Mouse (Mus musculus): ENCODE data around the gene Hnrnpu. TPM values are rescaled to one million over a fixed set of nuclear protein-coding genes. Genes with fewer than 3 reads are reported as not detected.
"Not testable (repeated sequence)": the region's sequence is repeated elsewhere in the genome, so short reads cannot be mapped to it uniquely, and the experiment has no call there.

The Hnrnpu gene
- total and polyA plus RNA-seq, 2 experiments from 2014 or later, result 161 to 177 TPM

DNA sequence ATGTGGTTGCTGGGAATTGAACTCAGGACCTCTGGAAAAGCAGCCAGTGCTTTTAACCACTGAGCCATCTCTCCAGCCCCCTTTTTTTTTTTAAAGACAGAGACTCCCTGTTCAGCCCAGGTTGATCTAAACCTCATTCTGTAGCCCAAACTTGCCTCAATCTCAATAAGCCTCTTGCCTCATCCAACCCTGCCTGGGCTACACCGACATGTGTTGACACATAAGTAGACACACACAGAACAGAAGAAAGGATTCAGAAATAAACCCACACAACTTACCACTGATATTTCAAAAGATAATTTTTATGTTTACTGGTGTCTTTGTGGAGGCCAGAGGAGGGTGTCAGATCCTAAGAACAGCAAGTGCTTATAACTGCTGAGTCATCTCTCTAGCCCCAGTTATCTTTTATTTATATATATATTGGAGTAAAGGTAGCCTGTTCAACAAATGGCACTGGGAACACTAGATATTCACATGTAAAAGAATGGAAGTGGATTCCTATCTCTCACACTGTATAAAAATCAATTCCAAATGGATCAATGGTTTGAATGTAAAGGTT, 24.5 kb downstream of the Hnrnpu start:
- 97% methylated on average over 1 of the region's 1 CpGs for WGBS
- ATAC-seq (ENCODE audit: low FRiP score) (no peak), DNase-seq (ENCODE audit: low spot score) (no peak)
- Histone ChIP-seq H3K9ac (replicated peaks; ENCODE audit: low read length, poor library complexity, severe bottlenecking) (no peak overlapping the region), H3K4me2 (ENCODE audit: low read depth, low read length, poor library complexity, severe bottlenecking) (no peak overlapping the region), H3K9me3 (ENCODE audit: low read length) (no peaks in the 10 kb centered on the region), H3K36me3 (ENCODE audit: insufficient read depth, low read length) (no peaks in the 10 kb centered on the region), H3K27me3 (ENCODE audit: insufficient read depth, low read length) (no peaks in the 10 kb centered on the region), H3K4me1 (ENCODE audit: insufficient read depth, low read length) (peaks cover 4% of the 10 kb centered on the region; the same call in 1 of the 2 replicates), H3K4me3 (ENCODE audit: low read depth, low read length) (no peak overlapping the region), H3K27ac (ENCODE audit: low read depth, low read length) (no peak overlapping the region)
- no peak for TF ChIP-seq CTCF (IDR thresholded peaks at IDR 0.05)

DNA sequence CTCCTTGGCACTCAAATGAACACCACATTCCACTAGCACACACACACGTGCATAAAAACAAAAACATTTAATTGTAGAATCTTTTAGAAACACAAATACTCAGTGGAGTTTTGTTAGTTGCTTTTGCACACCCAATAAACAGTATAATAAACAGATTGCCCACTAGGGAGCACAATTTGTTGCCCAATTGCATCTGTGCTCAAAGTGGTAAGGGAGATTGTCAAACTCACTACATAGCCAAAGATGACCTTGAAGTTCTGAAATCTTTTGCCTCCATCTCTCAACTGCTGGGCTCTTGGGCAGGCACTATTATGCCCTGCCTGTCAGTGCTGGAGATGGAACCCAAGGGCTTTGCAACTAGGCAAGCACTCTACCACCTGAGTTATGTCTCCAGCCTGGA, 27.5 kb downstream of the Hnrnpu start:
- ATAC-seq (ENCODE audit: low FRiP score), result no peak
- no peaks in the 10 kb centered on the region for H3K9me3 ChIP-seq (ENCODE audit: low read length)

DNA sequence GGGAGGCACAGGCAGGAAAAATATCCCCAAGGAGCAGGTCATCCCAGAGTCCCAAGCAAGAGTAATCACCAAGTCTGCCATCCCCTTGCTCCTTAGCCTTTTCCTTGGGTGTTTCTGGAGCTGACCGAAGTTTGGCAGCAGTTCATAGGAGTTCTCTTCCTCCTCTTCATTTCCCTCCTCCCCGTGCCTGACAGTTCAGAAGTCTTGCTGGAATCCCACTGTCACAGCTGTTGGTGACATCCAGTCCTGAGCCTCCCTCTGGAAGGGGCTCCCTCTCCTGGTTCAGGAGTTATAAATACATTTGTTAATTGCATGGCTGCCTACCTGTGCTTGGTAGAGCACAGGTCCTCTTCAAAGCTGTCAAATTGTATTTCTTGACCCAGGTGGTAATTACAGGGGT, 28.1 kb downstream of the Hnrnpu start:
- H3K27me3 ChIP-seq (ENCODE audit: insufficient read depth, low read length), result no peaks in the 10 kb centered on the region
- no peaks in the 10 kb centered on the region for H3K36me3 ChIP-seq (ENCODE audit: insufficient read depth, low read length)
- no peak overlapping the region for H3K9ac ChIP-seq (replicated peaks; ENCODE audit: low read length, poor library complexity, severe bottlenecking)
- WGBS, result 73% methylated on average over 2 of the region's 2 CpGs
- no peaks in the 10 kb centered on the region for H3K4me1 ChIP-seq (ENCODE audit: insufficient read depth, low read length)
- 0 out of 2 replicates have a peak, but pooled peaks have one; percentile 2 for TF ChIP-seq CTCF (IDR thresholded peaks at IDR 0.05)
- H3K4me3 ChIP-seq (ENCODE audit: low read depth, low read length), result no peak overlapping the region
- H3K9me3 ChIP-seq (ENCODE audit: low read length), result no peaks in the 10 kb centered on the region
- H3K4me2 ChIP-seq (ENCODE audit: low read depth, low read length, poor library complexity, severe bottlenecking), result no peak overlapping the region
- no peak overlapping the region for H3K27ac ChIP-seq (ENCODE audit: low read depth, low read length)
- ATAC-seq (ENCODE audit: low FRiP score) (no peak), DNase-seq (ENCODE audit: low spot score) (no peak)

More for the DNA sequence above, 27.5 kb downstream of the Hnrnpu start:
- 73% methylated on average over 1 of the region's 1 CpGs for WGBS
- Histone ChIP-seq H3K4me3 (ENCODE audit: low read depth, low read length) (no peak overlapping the region), H3K27me3 (ENCODE audit: insufficient read depth, low read length) (no peaks in the 10 kb centered on the region), H3K4me2 (ENCODE audit: low read depth, low read length, poor library complexity, severe bottlenecking) (no peak overlapping the region), H3K9ac (replicated peaks; ENCODE audit: low read length, poor library complexity, severe bottlenecking) (no peak overlapping the region), H3K27ac (ENCODE audit: low read depth, low read length) (no peak overlapping the region), H3K36me3 (ENCODE audit: insufficient read depth, low read length) (no peaks in the 10 kb centered on the region), H3K4me1 (ENCODE audit: insufficient read depth, low read length) (no peaks in the 10 kb centered on the region)
- DNase-seq (ENCODE audit: low spot score), result no peak
- TF ChIP-seq CTCF (IDR thresholded peaks at IDR 0.05), result no peak; the same call in 1 of the 2 replicates

DNA sequence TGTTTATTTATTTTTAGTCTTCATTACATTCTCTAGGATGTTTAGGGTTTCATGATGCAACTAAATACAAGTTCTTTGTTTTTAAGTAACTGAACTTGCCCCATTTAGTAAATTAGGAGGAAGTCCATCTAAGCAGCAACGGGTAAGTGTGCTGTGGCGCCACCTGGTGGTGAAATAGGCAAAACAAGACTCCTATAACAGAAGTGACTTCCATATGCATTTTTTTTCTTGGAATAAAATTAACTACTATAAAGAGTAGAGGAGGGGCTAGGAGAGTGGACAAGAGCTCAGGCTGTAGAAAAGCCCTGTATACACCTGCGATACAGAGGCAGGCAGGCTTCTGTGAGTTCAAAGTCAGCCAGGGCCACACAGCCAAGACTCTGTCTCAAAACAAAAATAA, 34.2 kb downstream of the Hnrnpu start:
- Histone ChIP-seq H3K4me3 (ENCODE audit: low read depth, low read length) (no peak overlapping the region), H3K9ac (replicated peaks; ENCODE audit: low read length, poor library complexity, severe bottlenecking) (no peak overlapping the region), H3K4me2 (ENCODE audit: low read depth, low read length, poor library complexity, severe bottlenecking) (no peak overlapping the region), H3K27ac (ENCODE audit: low read depth, low read length) (no peak overlapping the region), H3K4me1 (ENCODE audit: insufficient read depth, low read length) (no peaks in the 10 kb centered on the region), H3K9me3 (ENCODE audit: low read length) (no peaks in the 10 kb centered on the region), H3K27me3 (ENCODE audit: insufficient read depth, low read length) (no peaks in the 10 kb centered on the region), H3K36me3 (ENCODE audit: insufficient read depth, low read length) (no peaks in the 10 kb centered on the region)
- ATAC-seq (ENCODE audit: low FRiP score), result no peak
- DNase-seq (ENCODE audit: low spot score), result peak; percentile 79
- TF ChIP-seq CTCF (IDR thresholded peaks at IDR 0.05), result peak; percentile 82
- 24% methylated on average over 3 of the region's 3 CpGs for WGBS

DNA sequence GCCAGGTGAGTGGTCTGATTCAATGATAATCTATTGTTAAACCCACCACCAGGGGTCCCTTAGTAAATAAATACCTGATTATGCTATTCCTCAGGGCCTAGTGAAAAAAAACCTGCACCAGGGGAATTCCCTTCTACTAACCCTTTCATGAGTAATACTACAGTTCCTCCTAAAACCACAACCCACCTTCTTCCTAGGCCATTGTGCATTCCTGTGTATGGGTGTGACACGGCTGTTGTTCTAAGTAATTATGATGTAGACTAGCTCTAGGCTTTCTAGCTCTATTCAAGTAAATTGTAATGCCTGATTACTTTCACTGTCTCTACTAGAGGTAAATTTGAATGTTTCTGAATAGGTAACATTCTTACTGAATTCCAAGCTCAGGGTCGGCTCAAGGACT, 36.3 kb downstream of the Hnrnpu start:
- not testable (repeated sequence) for H3K36me3 ChIP-seq (ENCODE audit: insufficient read depth, low read length); H3K4me1 ChIP-seq (ENCODE audit: insufficient read depth, low read length); H3K4me2 ChIP-seq (ENCODE audit: low read depth, low read length, poor library complexity, severe bottlenecking); H3K9ac ChIP-seq (replicated peaks; ENCODE audit: low read length, poor library complexity, severe bottlenecking); H3K9me3 ChIP-seq (ENCODE audit: low read length); ATAC-seq (ENCODE audit: low FRiP score); H3K4me3 ChIP-seq (ENCODE audit: low read depth, low read length); DNase-seq (ENCODE audit: low spot score); H3K27ac ChIP-seq (ENCODE audit: low read depth, low read length); H3K27me3 ChIP-seq (ENCODE audit: insufficient read depth, low read length)
- WGBS, result 92% methylated on average over 2 of the region's 2 CpGs

DNA sequence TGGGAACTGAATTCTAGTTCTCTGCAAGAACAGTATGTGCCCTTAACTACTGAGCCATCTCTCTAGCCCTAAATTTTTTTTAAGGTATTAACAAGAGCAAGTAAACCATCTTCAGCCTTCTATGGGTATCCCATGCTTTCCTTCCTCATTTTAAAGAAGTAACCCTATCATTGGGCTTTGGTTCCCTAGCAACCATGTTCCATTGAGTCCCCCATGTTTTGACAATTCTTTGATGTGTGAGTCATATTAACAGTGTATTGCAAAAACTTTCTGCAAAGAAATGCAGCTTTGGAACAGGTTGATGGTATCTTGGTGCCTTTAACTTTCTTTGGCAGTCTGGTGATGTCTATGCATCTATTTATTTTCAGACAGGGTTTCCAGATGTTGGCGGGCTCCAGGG, 43.5 kb downstream of the Hnrnpu start:
- ATAC-seq (ENCODE audit: low FRiP score), result no peak

More for the DNA sequence above, 43.5 kb downstream of the Hnrnpu start:
- H3K9me3 ChIP-seq (ENCODE audit: low read length), result no peaks in the 10 kb centered on the region
- no peaks in the 10 kb centered on the region for H3K36me3 ChIP-seq (ENCODE audit: insufficient read depth, low read length)
- no peak overlapping the region for H3K4me2 ChIP-seq (ENCODE audit: low read depth, low read length, poor library complexity, severe bottlenecking)
- no peak overlapping the region for H3K27ac ChIP-seq (ENCODE audit: low read depth, low read length)
- no peaks in the 10 kb centered on the region for H3K27me3 ChIP-seq (ENCODE audit: insufficient read depth, low read length)
- H3K9ac ChIP-seq (replicated peaks; ENCODE audit: low read length, poor library complexity, severe bottlenecking), result no peak overlapping the region
- H3K4me3 ChIP-seq (ENCODE audit: low read depth, low read length), result no peak overlapping the region
- DNase-seq (ENCODE audit: low spot score), result no peak
- TF ChIP-seq CTCF (IDR thresholded peaks at IDR 0.05), result no peak
- H3K4me1 ChIP-seq (ENCODE audit: insufficient read depth, low read length), result no peaks in the 10 kb centered on the region
- WGBS, result 95% methylated on average over 1 of the region's 1 CpGs
